Mouse (Mus musculus) erythroblast, embryonic 14.5 days (primary cell): ENCODE data around the gene Lrrc4. TPM values are rescaled to one million over a fixed set of nuclear protein-coding genes. Genes with fewer than 3 reads are reported as not detected.

Experiments
- H3K27me3 ChIP-seq: 2 replicates; pipeline ENCODE4 v1.6.1; 2012; ENCODE audit warnings: inconsistent platforms; ENCODE audit not compliant: control insufficient read depth
- H3K36me3 ChIP-seq: 2 replicates; pipeline ENCODE4 v1.6.1; 2012; ENCODE audit warnings: mild to moderate bottlenecking, inconsistent platforms; ENCODE audit not compliant: control insufficient read depth
- H3K4me1 ChIP-seq: 2 replicates; pipeline ENCODE4 v1.6.1; 2012; ENCODE audit warnings: inconsistent platforms; ENCODE audit not compliant: control insufficient read depth
- H3K4me3 ChIP-seq: replicated peaks from 2 replicates; pipeline ENCODE3; 2012; ENCODE audit warnings: moderate library complexity, mild to moderate bottlenecking, inconsistent platforms
- H3K9me3 ChIP-seq: 2 replicates; pipeline ENCODE4 v1.6.1; 2012; ENCODE audit warnings: low read length, inconsistent platforms, mixed read lengths; ENCODE audit not compliant: control insufficient read depth
- GATA1 ChIP-seq: IDR thresholded peaks from 2 replicates; pipeline ENCODE4 v1.6.1; 2012; ENCODE audit warnings: low read length, inconsistent platforms, mixed read lengths
- TAL1 ChIP-seq: IDR thresholded peaks from 3 replicates; pipeline ENCODE4 v1.6.1; 2012; ENCODE audit warnings: low read length, inconsistent platforms, mixed read lengths
- polyA plus RNA-seq: library from polyadenylated mRNA; stranded (reverse); fragments of >175 nt; gene quantifications from 2 replicates; pipeline ENCODE4 v1.2.3, GENCODE M21; 2012

Lrrc4 gene
- polyA plus RNA-seq, 1 experiment = not detected

DNA sequence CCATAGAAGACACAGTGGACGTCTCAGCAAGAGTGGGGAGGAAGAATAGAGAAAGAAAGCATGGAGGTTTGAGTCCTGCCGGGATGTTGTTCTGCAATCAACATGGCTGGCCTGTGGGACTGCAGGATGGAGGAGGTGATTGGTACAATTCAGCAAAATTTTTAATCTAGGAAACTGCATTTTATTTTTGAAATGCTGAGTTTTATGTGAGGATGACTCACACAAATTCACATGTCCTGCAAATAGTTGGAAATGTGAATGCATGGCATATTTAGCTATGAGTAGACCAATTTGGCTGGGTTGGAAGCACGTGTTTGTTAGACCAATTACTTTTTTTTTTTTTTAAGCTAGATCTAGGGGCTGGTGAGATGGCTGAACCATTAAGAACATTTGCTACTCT, 134.3 kb downstream of the Lrrc4 start:
- no peak overlapping the region for H3K4me3 ChIP-seq
- no peak for TF ChIP-seq GATA1
- H3K36me3 ChIP-seq = peaks cover 8% of the 10 kb centered on the region

DNA sequence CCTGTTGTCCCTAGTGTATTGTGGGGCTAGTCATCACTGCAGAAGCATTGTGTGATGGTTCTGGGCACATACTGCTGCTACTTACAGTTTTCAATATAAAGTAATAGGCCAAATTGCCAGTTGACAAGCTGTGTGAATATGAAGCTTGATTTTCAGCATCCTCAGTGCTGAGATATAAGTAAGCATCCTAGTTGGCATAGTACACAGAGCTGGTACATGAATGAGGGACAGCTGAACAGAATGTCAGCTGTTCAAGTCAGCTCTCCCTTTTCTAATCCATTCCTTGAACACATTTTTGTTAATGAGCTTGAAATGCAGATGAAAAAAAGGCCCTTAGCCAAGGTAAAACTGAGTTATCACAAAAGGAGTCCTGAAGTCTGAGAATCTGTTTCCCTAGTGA, 138.9 kb downstream of the Lrrc4 start:
- TF ChIP-seq GATA1 = no peak
- no peak for TF ChIP-seq TAL1
- Histone ChIP-seq H3K4me3 (no peak overlapping the region), H3K4me1 (peaks cover 2% of the 10 kb centered on the region; the same call in 1 of the 2 replicates), H3K36me3 (peaks cover 4% of the 10 kb centered on the region), H3K9me3 (no peaks in the 10 kb centered on the region), H3K27me3 (no peaks in the 10 kb centered on the region)

More for the DNA sequence above, 134.3 kb downstream of the Lrrc4 start:
- no peaks in the 10 kb centered on the region for H3K27me3 ChIP-seq
- no peaks in the 10 kb centered on the region for H3K9me3 ChIP-seq
- peaks cover 3% of the 10 kb centered on the region; the same call in 1 of the 2 replicates for H3K4me1 ChIP-seq

DNA sequence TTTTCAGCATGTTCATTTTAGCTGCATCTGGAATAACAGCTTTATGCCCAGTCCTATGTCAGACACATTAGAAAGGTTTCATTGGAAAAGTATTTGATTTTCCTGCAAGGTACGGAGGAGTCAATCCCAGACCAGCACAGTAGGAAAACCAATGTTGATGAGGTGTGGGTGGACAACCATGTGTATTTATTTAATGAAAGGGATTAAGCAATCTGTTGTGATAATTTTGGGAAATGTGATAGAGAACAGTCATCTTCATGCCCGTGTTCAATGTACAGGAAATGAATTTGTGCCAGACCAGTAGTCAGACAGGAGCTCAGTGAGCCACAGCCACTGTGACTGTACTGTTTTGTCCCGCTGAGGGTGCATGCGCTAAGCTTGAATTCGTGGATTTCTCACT, 143.8 kb downstream of the Lrrc4 start:
- no peaks in the 10 kb centered on the region for H3K36me3 ChIP-seq
- no peaks in the 10 kb centered on the region for H3K9me3 ChIP-seq
- H3K27me3 ChIP-seq = no peaks in the 10 kb centered on the region
- TF ChIP-seq TAL1 = no peak
- no peaks in the 10 kb centered on the region for H3K4me1 ChIP-seq
- H3K4me3 ChIP-seq = no peak overlapping the region

DNA sequence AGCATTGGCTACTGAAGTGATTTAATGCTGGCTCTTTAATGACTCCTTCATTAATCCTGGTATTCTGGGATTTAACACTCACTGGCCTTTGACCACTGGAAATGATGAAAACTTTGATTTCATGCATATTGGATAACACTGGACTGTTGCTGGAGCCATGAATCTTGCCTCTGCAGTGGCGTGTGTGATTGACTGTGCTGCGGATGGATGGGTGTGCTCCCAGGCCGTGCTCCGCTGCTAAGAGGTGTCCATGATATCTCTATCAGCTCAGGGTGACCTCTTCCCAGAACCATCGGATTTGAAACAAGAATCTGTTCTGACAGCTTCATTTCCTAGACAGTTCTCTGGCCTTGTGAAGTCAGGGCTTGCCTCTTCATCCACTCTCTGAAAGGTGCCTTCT, 145.8 kb downstream of the Lrrc4 start:
- Histone ChIP-seq H3K4me3 (no peak overlapping the region), H3K9me3 (no peaks in the 10 kb centered on the region), H3K4me1 (no peaks in the 10 kb centered on the region), H3K27me3 (no peaks in the 10 kb centered on the region), H3K36me3 (no peaks in the 10 kb centered on the region)
- no peak for TF ChIP-seq TAL1
- TF ChIP-seq GATA1 = no peak

DNA sequence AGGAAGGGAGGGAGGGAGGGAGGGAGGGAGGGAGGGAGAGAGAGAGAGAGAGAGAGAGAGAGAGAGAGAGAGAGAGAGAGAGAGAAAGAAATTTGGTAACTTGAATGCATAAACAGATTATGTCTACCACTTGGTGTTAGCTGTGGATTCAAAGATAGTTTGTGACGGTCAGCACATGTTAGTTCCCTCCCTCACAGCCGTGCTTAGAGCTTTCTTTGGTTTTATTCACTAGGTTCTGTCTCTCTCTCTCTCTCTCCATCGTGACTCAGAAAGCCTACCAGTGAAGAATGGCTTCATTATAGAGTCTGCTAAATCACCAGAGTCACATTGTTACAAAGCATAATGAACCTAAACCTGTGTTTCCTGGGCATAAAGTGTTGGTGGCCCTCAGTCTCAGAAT, 146.5 kb downstream of the Lrrc4 start:
- Histone ChIP-seq H3K4me3 (no peak overlapping the region), H3K27me3 (no peaks in the 10 kb centered on the region), H3K9me3 (no peaks in the 10 kb centered on the region), H3K36me3 (no peaks in the 10 kb centered on the region), H3K4me1 (no peaks in the 10 kb centered on the region)
- TF ChIP-seq TAL1 (no peak), GATA1 (no peak)

DNA sequence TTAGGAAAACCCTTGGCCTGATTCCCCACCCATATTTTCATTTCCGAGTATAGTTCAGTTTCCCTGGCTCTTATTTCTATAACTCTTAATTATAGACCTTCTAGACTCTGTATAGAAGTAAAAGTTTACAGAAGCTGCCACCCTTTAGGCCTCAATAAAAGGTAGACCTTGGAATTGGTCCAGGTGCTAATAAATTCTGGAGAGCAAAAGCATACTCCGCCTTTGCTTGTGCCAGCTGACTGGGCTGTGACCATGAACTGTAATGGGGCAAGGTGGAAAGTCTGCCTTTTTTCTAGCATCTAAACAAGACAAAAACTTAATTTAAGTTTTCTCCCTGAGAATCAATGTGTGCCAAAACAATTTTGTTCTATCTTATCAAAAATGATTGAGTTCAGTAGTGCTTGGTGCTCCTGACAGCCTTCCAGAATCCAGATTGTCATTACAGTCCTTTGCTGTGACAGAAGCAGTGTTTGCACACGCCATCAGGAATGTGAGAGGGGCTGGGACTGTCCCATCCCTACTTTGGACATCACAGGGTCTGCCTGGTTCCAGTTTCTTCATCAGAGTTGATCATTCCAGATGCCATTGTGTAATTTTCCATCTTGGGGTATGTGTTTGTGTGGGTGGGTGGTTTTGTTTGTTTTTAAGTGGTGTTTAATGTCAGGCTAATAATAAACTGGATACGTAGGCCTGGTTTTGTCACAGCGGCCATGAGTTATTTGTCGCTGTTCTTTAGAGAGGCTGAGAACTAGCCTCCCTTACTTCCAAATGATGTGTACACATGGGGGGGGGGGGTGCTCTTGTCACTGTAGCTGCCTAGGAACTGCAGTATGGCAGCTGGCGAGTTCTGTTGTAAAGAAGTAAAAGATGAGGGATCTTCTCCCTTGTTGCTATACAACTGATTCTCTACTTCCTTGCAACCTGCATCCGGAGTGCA, 149.8 kb downstream of the Lrrc4 start:
- no peak overlapping the region for H3K4me3 ChIP-seq
- no peaks in the 10 kb centered on the region for H3K27me3 ChIP-seq
- no peaks in the 10 kb centered on the region; the same call in 1 of the 2 replicates for H3K36me3 ChIP-seq
- no peaks in the 10 kb centered on the region for H3K9me3 ChIP-seq
- H3K4me1 ChIP-seq = no peaks in the 10 kb centered on the region
- TF ChIP-seq GATA1 (no peak), TAL1 (no peak)

DNA sequence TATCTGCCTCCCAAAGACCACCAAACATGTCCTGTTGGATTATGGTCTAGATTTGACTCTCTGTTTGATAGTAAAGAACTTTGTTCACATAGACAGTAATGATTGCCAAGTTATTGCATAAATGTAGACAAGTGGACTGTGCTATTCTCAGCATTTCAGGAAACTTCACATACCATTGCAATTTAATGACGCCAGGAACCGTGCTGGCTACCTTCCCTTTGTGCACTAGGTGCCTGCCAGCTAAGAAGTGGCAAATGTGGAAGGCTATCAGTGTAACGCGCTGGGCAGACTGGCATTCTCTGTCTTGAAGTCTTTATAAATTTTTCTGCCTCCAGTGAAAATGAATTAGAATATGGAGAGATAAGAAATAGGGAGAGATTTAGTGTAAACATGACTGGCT, 151.0 kb downstream of the Lrrc4 start:
- Histone ChIP-seq H3K9me3 (no peaks in the 10 kb centered on the region), H3K4me1 (no peaks in the 10 kb centered on the region), H3K36me3 (no peaks in the 10 kb centered on the region; the same call in 1 of the 2 replicates), H3K4me3 (no peak overlapping the region), H3K27me3 (no peaks in the 10 kb centered on the region)
- TF ChIP-seq GATA1 = no peak
- TF ChIP-seq TAL1 = no peak

DNA sequence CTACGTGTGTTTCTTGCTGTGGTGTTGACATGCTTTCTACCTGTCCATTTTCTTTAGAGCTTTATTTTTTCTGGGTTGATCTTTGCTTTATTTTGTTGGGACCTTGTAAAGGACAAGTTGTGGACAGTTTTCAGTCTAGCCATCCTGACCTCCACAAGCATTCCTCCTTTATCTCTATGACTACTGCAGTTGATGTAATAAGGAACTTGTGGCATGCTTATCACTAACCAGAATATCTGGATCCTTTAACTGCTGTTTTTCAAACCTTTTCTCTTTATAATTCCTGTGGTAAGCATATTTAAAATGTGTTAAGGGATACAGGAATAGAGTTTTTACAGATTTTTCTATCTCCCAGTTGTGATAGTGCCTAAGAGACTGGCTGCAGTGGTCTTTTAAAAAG, 152.7 kb downstream of the Lrrc4 start:
- TF ChIP-seq TAL1 (no peak), GATA1 (no peak)
- H3K4me3 ChIP-seq = no peak overlapping the region
- H3K27me3 ChIP-seq = no peaks in the 10 kb centered on the region
- H3K36me3 ChIP-seq = no peaks in the 10 kb centered on the region; the same call in 1 of the 2 replicates
- no peaks in the 10 kb centered on the region for H3K9me3 ChIP-seq
- no peaks in the 10 kb centered on the region for H3K4me1 ChIP-seq

DNA sequence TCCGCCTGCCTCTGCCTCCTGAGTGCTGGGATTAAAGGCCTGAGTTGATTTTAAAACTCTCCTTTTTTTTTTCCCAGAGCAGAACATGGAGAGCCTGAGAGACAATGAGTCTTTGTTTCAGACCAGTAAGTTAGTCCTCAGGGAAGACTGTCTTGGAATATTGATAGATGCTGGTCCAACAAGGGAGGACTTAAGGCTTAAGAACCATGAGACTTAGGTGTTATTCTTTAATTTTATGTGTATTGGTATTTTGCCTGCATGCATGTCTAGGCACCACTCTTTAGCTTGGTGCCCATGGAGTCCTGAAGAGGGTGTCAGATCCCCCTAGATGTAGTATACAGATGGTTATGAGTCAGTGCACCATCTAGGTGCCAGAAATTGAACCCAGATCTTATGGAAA, 156.9 kb downstream of the Lrrc4 start:
- Histone ChIP-seq H3K4me1 (no peaks in the 10 kb centered on the region), H3K9me3 (no peaks in the 10 kb centered on the region), H3K36me3 (peaks cover 5% of the 10 kb centered on the region), H3K27me3 (no peaks in the 10 kb centered on the region), H3K4me3 (no peak overlapping the region)
- TF ChIP-seq TAL1 (no peak), GATA1 (no peak)
